Mouse (Mus musculus) adrenal gland, adult 2 months (tissue): ENCODE measurements at regions not wholly inside any gene's neighbourhood (a gene's known extent, or its start where the extent isn't known, plus 50 kb on each side); places are given as distances from the start of the nearest gene placed in this dataset.

Source experiments
- DNase-seq: peaks from one replicate; pipeline ENCODE4 v3.0.0; 2021

- no peak for DNase-seq
Observed at GRCm38 (mm10) chr13:86657051-86657450, 610.3 kb upstream of the Cox7c start.

- DNase-seq, result no peak
Observed at GRCm38 (mm10) chr13:86621761-86622160, 575.1 kb upstream of the Cox7c start.

- no peak for DNase-seq
Observed at GRCm38 (mm10) chr13:86602015-86602414, 555.3 kb upstream of the Cox7c start.

GRCm38 (mm10) chr13:86595126-86595525 lies 548.4 kb upstream of the Cox7c start:
- DNase-seq, result peak; percentile 56

GRCm38 (mm10) chr13:86571901-86572300 lies 525.2 kb upstream of the Cox7c start:
- DNase-seq, result no peak

GRCm38 (mm10) chr13:86555596-86555995 lies 508.9 kb upstream of the Cox7c start:
- no peak for DNase-seq
